18 mouse cellular contexts compared by ENCODE assay signal in the genomic region with DNA sequence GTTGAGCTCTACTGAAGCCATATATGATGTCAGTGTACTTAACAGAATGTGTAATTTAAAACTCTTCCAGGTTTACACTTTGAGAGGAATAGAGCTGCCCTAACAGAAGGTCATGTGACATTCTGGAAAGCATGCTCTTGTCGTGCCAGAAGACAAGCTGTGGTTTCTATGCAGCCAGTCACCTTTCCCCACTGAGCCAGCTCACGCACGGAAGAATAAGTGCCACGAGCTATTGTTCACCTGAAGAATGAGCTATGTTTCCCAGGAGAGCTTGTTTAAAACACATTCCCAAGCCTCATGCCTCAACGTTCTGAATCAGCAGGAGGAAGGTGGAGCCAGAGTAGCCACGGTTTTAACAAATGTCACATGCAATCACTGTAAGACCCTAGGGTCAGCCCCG.
"Had no signal": no experiment of that assay in that cellular context is flagged by ENCODE, and none has a peak within 500 bp of the region (broad histone marks: within the 10 kb centered on the region; RNA-seq: fewer than 3 reads in every experiment).

No protein-coding gene starts in this region.

- DNase-seq: kidney, adult 8-10 months; kidney, postnatal 14 days; kidney, postnatal 4 days; midbrain, embryonic 14.5 days; right cerebral cortex, adult 18-20 months; right cerebral cortex, postnatal 14 days; right cerebral cortex, postnatal 4 days; thymus, adult 2 months; thymus, postnatal 14 days; thymus, postnatal 4 days had no signal

- H3K4me2 ChIP-seq: kidney, embryonic 15.5 days; limb, embryonic 15.5 days; liver, embryonic 11.5 days; liver, embryonic 15.5 days; lung, embryonic 15.5 days; midbrain, embryonic 11.5 days had no signal

- H3K36me3 ChIP-seq: lung, embryonic 15.5 days had no signal

- H3K9me3 ChIP-seq: kidney, embryonic 15.5 days; limb, embryonic 15.5 days; liver, embryonic 15.5 days; lung, embryonic 15.5 days had no signal

- H3K4me1 ChIP-seq: limb, embryonic 15.5 days; liver, embryonic 15.5 days; lung, embryonic 15.5 days had no signal

- H3K4me3 ChIP-seq: kidney, embryonic 15.5 days; limb, embryonic 15.5 days; liver, embryonic 15.5 days; lung, embryonic 15.5 days had no signal

- H3K9ac ChIP-seq: kidney, embryonic 15.5 days; limb, embryonic 15.5 days; liver, embryonic 15.5 days; lung, embryonic 15.5 days had no signal

- ATAC-seq: intestine, postnatal 0 days had no signal

- H3K27ac ChIP-seq: kidney, embryonic 15.5 days; limb, embryonic 15.5 days; liver, embryonic 15.5 days; lung, embryonic 15.5 days; stomach, postnatal 0 days had no signal

- H3K27me3 ChIP-seq: kidney, embryonic 15.5 days; limb, embryonic 15.5 days; liver, embryonic 15.5 days; lung, embryonic 15.5 days had no signal
